Comparison of ENCODE assay signal across 9 mouse cellular contexts in genomic region chr1:182087753-182088633, GRCm38 (mm10). TPM values are rescaled to one million over a fixed set of nuclear protein-coding genes. Genes with fewer than 3 reads are reported as not detected.
DNase-seq lines count a peak whose midpoint lies in the region; ATAC-seq and TF ChIP-seq lines count a peak whose summit lies in the region.
"Had no signal": no experiment of that assay in that cellular context is flagged by ENCODE, and none has a peak within 500 bp of the region (broad histone marks: within the 10 kb centered on the region; RNA-seq: fewer than 3 reads in every experiment).

No protein-coding gene starts in this region.

- in situ Hi-C loops in CH12.LX (cut with MboI; ENCODE audit: low pct_ligation_motif_present, low pct_unique_long_range_greater_than_20kb, low sequenced_read_pairs): loop anchor here (5.0 kb wide), 1 partner anchor 66 kb away; no protein-coding TSS in a partner anchor

- H3K79me2 ChIP-seq in CH12.LX (replicated peaks; ENCODE audit: control insufficient read depth, extremely low read depth, insufficient read depth, poor library complexity, severe bottlenecking): no peaks in the 10 kb centered on the region; the same call in 1 of the 2 replicates

- DNase-seq in hindbrain, embryonic 10.5 days (ENCODE audit: low spot score): no peak
- no peak for DNase-seq in hindbrain, embryonic 14.5 days (ENCODE audit: low spot score)
- peak; percentile 93 for DNase-seq in CH12.LX (ENCODE audit: extremely low read depth)
- no peak for DNase-seq in embryonic facial prominence, embryonic 10.5 days (ENCODE audit: low spot score)
- no peak for DNase-seq in embryo, embryonic 9.5 days (ENCODE audit: extremely low spot score)
- DNase-seq in ovary, postnatal 14 days (ENCODE audit: low spot score): no peak
- DNase-seq in right cerebral cortex, adult 2 months (ENCODE audit: low spot score in 2 of 2): no peak

- dilution Hi-C loops in CH12.LX (cut with MboI; ENCODE audit: extremely low pct_ligation_motif_present, extremely low pct_unique_long_range_greater_than_20kb, low sequenced_read_pairs): no loop called here

- no peak overlapping the region for H3K9ac ChIP-seq in hindbrain, embryonic 14.5 days
- H3K9ac ChIP-seq in CH12.LX (ENCODE audit: insufficient read depth, low read depth): peak overlapping the region; percentile 75
- H3K9ac ChIP-seq in limb, embryonic 15.5 days: no peak overlapping the region

- no peak for ATAC-seq in hindbrain, embryonic 14.5 days (ENCODE audit: low FRiP score)
- ATAC-seq in limb, embryonic 15.5 days (ENCODE audit: insufficient number of reproducible peaks, low FRiP score, low TSS enrichment, low read depth): no peak

- no peak overlapping the region for H3K4me2 ChIP-seq in hindbrain, embryonic 14.5 days (replicated peaks)
- H3K4me2 ChIP-seq in CH12.LX (ENCODE audit: insufficient read depth, low read depth, poor library complexity, severe bottlenecking): peak overlapping the region; percentile 62
- no peak overlapping the region for H3K4me2 ChIP-seq in limb, embryonic 15.5 days

- H3K4me1 ChIP-seq in hindbrain, embryonic 10.5 days (replicated peaks): peaks cover 57% of the 10 kb centered on the region
- peaks cover 37% of the 10 kb centered on the region for H3K4me1 ChIP-seq in hindbrain, embryonic 14.5 days (replicated peaks; ENCODE audit: control insufficient read depth, insufficient read depth, low read length)
- H3K4me1 ChIP-seq in CH12.LX (ENCODE audit: control insufficient read depth in 1 of 2, insufficient read depth in 2 of 2): peaks cover 44 to 83% of the 10 kb centered on the region in 2 experiments
- peaks cover 69% of the 10 kb centered on the region for H3K4me1 ChIP-seq in embryonic facial prominence, embryonic 10.5 days
- H3K4me1 ChIP-seq in limb, embryonic 15.5 days: peaks cover 45% of the 10 kb centered on the region

- TF ChIP-seq RAD21 in CH12.LX (IDR thresholded peaks at IDR 0.05; ENCODE audit: low read depth, low read length): peak; percentile 20

- TF ChIP-seq EP300 in CH12.LX (IDR thresholded peaks at IDR 0.05; ENCODE audit: low read length): peak; percentile 93

- no peaks in the 10 kb centered on the region for H3K27me3 ChIP-seq in hindbrain, embryonic 10.5 days (ENCODE audit: insufficient read depth, poor library complexity, severe bottlenecking)
- H3K27me3 ChIP-seq in hindbrain, embryonic 14.5 days (ENCODE audit: control insufficient read depth, insufficient read depth, low read length): no peaks in the 10 kb centered on the region
- H3K27me3 ChIP-seq in CH12.LX (replicated peaks): no peaks in the 10 kb centered on the region
- H3K27me3 ChIP-seq in embryonic facial prominence, embryonic 10.5 days (replicated peaks; ENCODE audit: low read depth, poor library complexity, severe bottlenecking): no peaks in the 10 kb centered on the region
- H3K27me3 ChIP-seq in limb, embryonic 15.5 days: no peaks in the 10 kb centered on the region

- no peaks in the 10 kb centered on the region for H3K36me3 ChIP-seq in hindbrain, embryonic 10.5 days
- H3K36me3 ChIP-seq in hindbrain, embryonic 14.5 days (replicated peaks; ENCODE audit: control insufficient read depth, insufficient read depth): no peaks in the 10 kb centered on the region
- no peaks in the 10 kb centered on the region for H3K36me3 ChIP-seq in CH12.LX (replicated peaks in 1 of 2; ENCODE audit: control insufficient read depth in 1 of 2, insufficient read depth in 1 of 2, low read length in 1 of 2)
- no peaks in the 10 kb centered on the region for H3K36me3 ChIP-seq in embryonic facial prominence, embryonic 10.5 days (replicated peaks)
- H3K36me3 ChIP-seq in limb, embryonic 15.5 days: no peaks in the 10 kb centered on the region

- TF ChIP-seq CTCF in CH12.LX (conservative IDR thresholded peaks at IDR 0.05 in 1 of 2, IDR thresholded peaks at IDR 0.05 in 1 of 2; ENCODE audit: low read depth in 2 of 2, low read length in 2 of 2): no peak; a peak in 1 of 4 replicates

- WGBS in hindbrain, embryonic 10.5 days: 89% methylated on average over 14 of the region's 14 CpGs
- WGBS in hindbrain, embryonic 14.5 days: 87% methylated on average over 14 of the region's 14 CpGs
- 87% methylated on average over 14 of the region's 14 CpGs for WGBS in embryonic facial prominence, embryonic 10.5 days
- WGBS in limb, embryonic 15.5 days: 78% methylated on average over 14 of the region's 14 CpGs

- no peak overlapping the region for H3K4me3 ChIP-seq in hindbrain, embryonic 10.5 days
- H3K4me3 ChIP-seq in hindbrain, embryonic 14.5 days (replicated peaks; ENCODE audit: low read length): no peak overlapping the region
- peak overlapping the region in 2 of 3 experiments; percentile 32 to 38 for H3K4me3 ChIP-seq in CH12.LX (replicated peaks in 1 of 3; ENCODE audit: low read depth in 2 of 3, low read length in 2 of 3, poor library complexity in 1 of 3)
- no peak overlapping the region for H3K4me3 ChIP-seq in embryonic facial prominence, embryonic 10.5 days
- no peak overlapping the region for H3K4me3 ChIP-seq in limb, embryonic 15.5 days
- H3K4me3 ChIP-seq: myocyte had no signal

- no peaks in the 10 kb centered on the region for H3K9me3 ChIP-seq in hindbrain, embryonic 10.5 days
- no peaks in the 10 kb centered on the region for H3K9me3 ChIP-seq in hindbrain, embryonic 14.5 days (ENCODE audit: control insufficient read depth, low read length)
- H3K9me3 ChIP-seq in CH12.LX (replicated peaks; ENCODE audit: low read length): no peaks in the 10 kb centered on the region
- no peaks in the 10 kb centered on the region for H3K9me3 ChIP-seq in embryonic facial prominence, embryonic 10.5 days
- no peaks in the 10 kb centered on the region for H3K9me3 ChIP-seq in limb, embryonic 15.5 days

- H3K27ac ChIP-seq in hindbrain, embryonic 10.5 days: peak overlapping the region; percentile 78
- no peak overlapping the region for H3K27ac ChIP-seq in hindbrain, embryonic 14.5 days
- H3K27ac ChIP-seq in CH12.LX (ENCODE audit: insufficient read depth, low read depth): peak overlapping the region; percentile 97
- H3K27ac ChIP-seq in embryonic facial prominence, embryonic 10.5 days (replicated peaks): peak overlapping the region; percentile 77
- H3K27ac ChIP-seq in limb, embryonic 15.5 days: peak overlapping the region; percentile 83

- peak; percentile 49; the same call in 1 of the 2 replicates for TF ChIP-seq POLR2A in CH12.LX (IDR thresholded peaks at IDR 0.05; ENCODE audit: low read depth, low read length)

TF ChIP-seq in CH12.LX, 34 proteins besides CTCF, POLR2A, EP300 and RAD21 (continues in another document):
- TF ChIP-seq MAZ (IDR thresholded peaks at IDR 0.05; ENCODE audit: low read depth, low read length): 0 out of 2 replicates have a peak, but pooled peaks have one; percentile 0
- no peak for TF ChIP-seq ZMIZ1 (IDR thresholded peaks at IDR 0.05; ENCODE audit: low read depth, low read length)
- TF ChIP-seq UBTF (IDR thresholded peaks at IDR 0.05; ENCODE audit: low read depth, low read length): no peak
- peak; percentile 67; the same call in 1 of the 2 replicates for TF ChIP-seq TBP (conservative IDR thresholded peaks at IDR 0.05; ENCODE audit: low read depth, low read length)
- TF ChIP-seq NELFE (IDR thresholded peaks at IDR 0.05; ENCODE audit: low read depth, low read length): no peak
- peak; percentile 80; the same call in 1 of the 2 replicates for TF ChIP-seq MYC (IDR thresholded peaks at IDR 0.05; ENCODE audit: low read depth, low read length)
- peak; percentile 91 for TF ChIP-seq MEF2A (IDR thresholded peaks at IDR 0.05; ENCODE audit: borderline replicate concordance, low read depth, low read length)
- TF ChIP-seq CHD2 (IDR thresholded peaks at IDR 0.05; ENCODE audit: low read length): no peak; the same call in none of the 2 replicates
- no peak for TF ChIP-seq PAX5 (IDR thresholded peaks at IDR 0.05; ENCODE audit: low read length)
- TF ChIP-seq SIN3A (IDR thresholded peaks at IDR 0.05; ENCODE audit: low read length): peak; percentile 69; the same call in 1 of the 2 replicates
- no peak for TF ChIP-seq KAT2A (IDR thresholded peaks at IDR 0.05; ENCODE audit: insufficient replicate concordance, low read length)
- peak; percentile 92 for TF ChIP-seq TCF12 (IDR thresholded peaks at IDR 0.05; ENCODE audit: low read depth, low read length)
- peak; percentile 68; the same call in 1 of the 2 replicates for TF ChIP-seq MXI1 (IDR thresholded peaks at IDR 0.05; ENCODE audit: low read depth, low read length)
- TF ChIP-seq IRF4 (IDR thresholded peaks at IDR 0.05; ENCODE audit: low read depth, low read length): peak; percentile 98
- TF ChIP-seq ZKSCAN1 (IDR thresholded peaks at IDR 0.05; ENCODE audit: borderline replicate concordance, low read depth, low read length): no peak
- TF ChIP-seq NRF1 (IDR thresholded peaks at IDR 0.05; ENCODE audit: low read depth, low read length): no peak
- TF ChIP-seq POLR2AphosphoS2 (IDR thresholded peaks at IDR 0.05; ENCODE audit: low read depth, low read length): no peak
- peak; percentile 99 for TF ChIP-seq CHD1 (IDR thresholded peaks at IDR 0.05; ENCODE audit: low read depth, low read length)
- peak; percentile 31 for TF ChIP-seq SMC3 (IDR thresholded peaks at IDR 0.05; ENCODE audit: low read depth, low read length)
- TF ChIP-seq RCOR1 (conservative IDR thresholded peaks at IDR 0.05; ENCODE audit: low read depth, low read length): peak; percentile 25; the same call in 1 of the 2 replicates
- no peak for TF ChIP-seq ELF1 (IDR thresholded peaks at IDR 0.05; ENCODE audit: low read depth, low read length)
- TF ChIP-seq JUND (conservative IDR thresholded peaks at IDR 0.05; ENCODE audit: low read depth, low read length): no peak
- TF ChIP-seq MAX (IDR thresholded peaks at IDR 0.05; ENCODE audit: low read length): peak; percentile 87; the same call in 1 of the 2 replicates
- TF ChIP-seq ZC3H11A (IDR thresholded peaks at IDR 0.05; ENCODE audit: low read depth, low read length): no peak
- TF ChIP-seq GABPA (IDR thresholded peaks at IDR 0.05; ENCODE audit: insufficient replicate concordance, low read depth, low read length): no peak
- no peak for TF ChIP-seq ZNF384 (IDR thresholded peaks at IDR 0.05; ENCODE audit: low read depth, low read length)
- TF ChIP-seq HCFC1 (IDR thresholded peaks at IDR 0.05; ENCODE audit: low read depth, low read length): peak; percentile 55
- no peak for TF ChIP-seq E2F4 (IDR thresholded peaks at IDR 0.05; ENCODE audit: insufficient replicate concordance, low read depth, low read length)

RNA-seq across cellular contexts. Expression of gene Srp9, which starts 36.5 kb away (rescaled TPM):
- polyA plus RNA-seq in hindbrain, embryonic 10.5 days (2016; fragmentation: Nextera tagmentation; extraction: Ambion mirVana): 167 and 168 TPM in 2 replicates
- polyA plus RNA-seq in hindbrain, embryonic 14.5 days (2014; fragmentation: Nextera tagmentation; extraction: Ambion mirVana): 139 and 142 TPM in 2 replicates
- total RNA-seq in CH12.LX (2012; rRNA removed) (135 and 154 TPM in 2 replicates), CH12.LX (2014; rRNA removed) (221 and 235 TPM in 2 replicates)
- polyA plus RNA-seq in CH12.LX (2012; ENCODE audit: insufficient read length, low read depth): 138 and 153 TPM in 2 replicates
- 159 and 166 TPM in 2 replicates for polyA plus RNA-seq in embryonic facial prominence, embryonic 10.5 days (2016; fragmentation: Nextera tagmentation; extraction: Ambion mirVana)
- polyA plus RNA-seq in limb, embryonic 15.5 days (2015; fragmentation: Nextera tagmentation; extraction: Ambion mirVana): 155 and 163 TPM in 2 replicates

Comparison
In these comparisons a context has a peak if more than half of its experiments do, and no peak if none do; other contexts are left out.
1. H3K4me3 ChIP-seq: peak in CH12.LX (2 of 3); none in hindbrain, embryonic 10.5 days (single experiment), hindbrain, embryonic 14.5 days (single experiment), embryonic facial prominence, embryonic 10.5 days (single experiment) and limb, embryonic 15.5 days (single experiment).